Mouse (Mus musculus): ENCODE results near the gene Lin7a.

DNA sequence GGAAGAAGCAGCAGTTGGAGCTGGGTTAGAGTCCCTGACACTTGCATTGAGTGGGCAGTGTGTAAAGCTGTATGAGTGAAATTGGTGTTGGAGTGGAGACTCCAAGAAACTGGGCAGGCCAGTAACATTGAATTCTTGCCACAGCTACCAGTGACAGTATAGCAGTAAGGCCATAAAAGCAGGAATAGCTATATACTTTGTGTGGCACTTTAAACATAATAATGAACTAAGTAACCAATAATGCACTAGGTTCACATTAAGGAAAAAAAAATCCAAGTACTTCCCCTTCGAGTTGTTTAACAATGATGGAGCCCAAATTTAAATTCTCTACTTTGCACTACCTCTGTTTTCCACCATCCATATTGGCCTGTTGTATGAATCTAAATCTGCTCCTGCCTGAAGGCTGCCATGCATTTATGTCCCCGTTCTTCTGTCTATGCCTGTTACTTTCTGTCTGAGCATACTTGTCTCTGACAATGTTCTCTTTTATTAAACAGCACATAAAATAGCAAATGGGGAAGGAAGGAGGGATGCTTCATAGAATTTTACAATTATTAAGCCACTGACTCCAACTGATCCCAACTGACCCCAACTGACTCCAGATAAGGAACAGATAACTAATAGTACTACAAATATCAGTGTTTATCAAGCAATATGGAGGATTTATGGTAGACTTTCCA lies 31.7 kb upstream of the Lin7a start:
- TF ChIP-seq MAX (IDR thresholded peaks at IDR 0.05; ENCODE audit: low read depth) (no peak), POLR2AphosphoS2 (IDR thresholded peaks at IDR 0.05; ENCODE audit: insufficient read length, low read depth) (no peak), POLR2A (IDR thresholded peaks at IDR 0.05; ENCODE audit: insufficient read length, low read depth) (no peak), TCF12 (IDR thresholded peaks at IDR 0.05; ENCODE audit: insufficient read depth, poor library complexity, severe bottlenecking) (no peak), TCF3 (IDR thresholded peaks at IDR 0.05; ENCODE audit: insufficient read length, low read depth) (no peak), E2F4 (IDR thresholded peaks at IDR 0.05; ENCODE audit: insufficient read depth) (no peak), USF1 (IDR thresholded peaks at IDR 0.05; ENCODE audit: low read depth) (no peak), SRF (IDR thresholded peaks at IDR 0.05; ENCODE audit: control insufficient read depth, insufficient read length, low read depth) (no peak), MYOG (IDR thresholded peaks at IDR 0.05; ENCODE audit: control insufficient read depth in 1 of 3, insufficient read depth in 1 of 3, insufficient read length in 2 of 3, low read depth in 2 of 3) (no peak), CEBPB (IDR thresholded peaks at IDR 0.05; ENCODE audit: insufficient read depth, poor library complexity, severe bottlenecking) (no peak), MYOD1 (IDR thresholded peaks at IDR 0.05; ENCODE audit: control insufficient read depth in 1 of 3, insufficient read length in 2 of 3, low read depth in 2 of 3) (no peak), REST (IDR thresholded peaks at IDR 0.05; ENCODE audit: insufficient read depth, insufficient read length) (no peak)

All from myocyte (in vitro differentiated cells).